Mouse (Mus musculus) embryonic facial prominence, embryonic 11.5 days (tissue): ENCODE data around the gene BC030870. TPM values are rescaled to one million over a fixed set of nuclear protein-coding genes. Genes with fewer than 3 reads are reported as not detected.

ENCODE experiments used
- ATAC-seq: fragments of 200-750 bp; cut with Nextera tagmentation; replicated peaks from 2 replicates; pipeline ENCODE4 v1.8.0; 2017; ENCODE audit warnings: low read depth; ENCODE audit not compliant: insufficient number of reproducible peaks, low FRiP score, low TSS enrichment
- DNase-seq: peaks from one replicate; pipeline ENCODE4 v3.0.0-alpha.2; 2015; ENCODE audit warnings: low spot score
- H3K27ac ChIP-seq: fragments of 300-500 bp; sonication (generic); replicated peaks from 2 replicates; pipeline ENCODE4 v1.5.1; 2014; ENCODE audit warnings: mild to moderate bottlenecking, low read depth, low read length, control low read depth
- H3K27me3 ChIP-seq: fragments of 300-500 bp; sonication (generic); 2 replicates; pipeline ENCODE4 v1.6.1; 2014; ENCODE audit warnings: mild to moderate bottlenecking, low read length, moderate library complexity, mixed read lengths; ENCODE audit not compliant: control insufficient read depth, insufficient read depth
- H3K36me3 ChIP-seq: fragments of 300-500 bp; sonication (generic); replicated peaks from 2 replicates; pipeline ENCODE4 v1.6.1; 2014; ENCODE audit warnings: low read depth, mild to moderate bottlenecking, low read length, moderate library complexity, mixed read lengths; ENCODE audit not compliant: control insufficient read depth, insufficient read depth
- H3K4me1 ChIP-seq: fragments of 300-500 bp; sonication (generic); 2 replicates; pipeline ENCODE4 v1.6.1; 2014; ENCODE audit warnings: low read length, mixed read lengths; ENCODE audit not compliant: control insufficient read depth, insufficient read depth
- H3K4me2 ChIP-seq: fragments of 300-500 bp; sonication (generic); 2 replicates; pipeline ENCODE4 v1.6.1; 2014; ENCODE audit warnings: low read depth, mild to moderate bottlenecking, control low read depth, low read length, moderate library complexity
- H3K4me3 ChIP-seq: fragments of 300-500 bp; sonication (generic); 2 replicates; pipeline ENCODE4 v1.5.1; 2014; ENCODE audit warnings: low read depth, low read length, control low read depth
- H3K9ac ChIP-seq: fragments of 300-500 bp; sonication (generic); replicated peaks from 2 replicates; pipeline ENCODE4 v1.6.1; 2014; ENCODE audit warnings: mild to moderate bottlenecking, control low read depth, low read length
- H3K9me3 ChIP-seq: fragments of 300-500 bp; sonication (generic); replicated peaks from 2 replicates; pipeline ENCODE4 v1.6.1; 2016; ENCODE audit warnings: mild to moderate bottlenecking, low read length, inconsistent platforms, mixed read lengths; ENCODE audit not compliant: control insufficient read depth
- WGBS: fragments of 180-500 bp; shearing (Covaris S2); extraction: QIAGEN DNeasy Blood & Tissue Kit; methylation state at CpG from one replicate; pipeline ENCODE4 v1.1.7; 2014; 5-methylcytosine and 5-hydroxymethylcytosine counted together
- microRNA-seq: library from miRNA; unstranded; fragments of <30 nt; microRNA quantifications from one replicate; pipeline ENCODE4, GENCODE M21; 2016; ENCODE audit warnings: borderline number of aligned reads
- polyA plus RNA-seq: library from polyadenylated mRNA; unstranded; fragments of >200 nt; fragmentation: Nextera tagmentation; extraction: Ambion mirVana; gene quantifications from 2 replicates; pipeline ENCODE4 v1.2.1, GENCODE M21; 2014

BC030870 gene
- polyA plus RNA-seq, 1 experiment from 2014 or later: not detected

DNA sequence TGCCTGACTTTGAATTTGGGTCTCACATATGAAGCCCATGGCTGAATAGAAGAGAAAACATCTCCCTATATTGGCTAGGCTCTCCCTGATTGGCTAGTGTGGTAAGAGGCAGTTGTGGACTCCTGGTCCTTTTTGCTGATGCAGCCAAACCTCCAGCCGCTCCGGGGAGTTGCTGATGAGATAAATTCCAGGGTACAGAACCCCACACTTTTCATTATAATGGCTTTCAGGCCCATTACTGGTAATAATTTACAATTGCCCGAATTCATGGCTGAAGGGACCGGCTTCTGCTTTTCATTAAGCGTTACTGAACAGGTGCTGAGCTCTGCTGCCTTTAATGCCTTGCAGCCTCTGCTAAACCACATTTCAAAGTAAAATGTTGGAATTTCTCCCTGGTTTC is 75.4 kb downstream of the BC030870 start:
- H3K9ac ChIP-seq: no peak overlapping the region
- no peak overlapping the region for H3K4me3 ChIP-seq
- H3K27ac ChIP-seq: no peak overlapping the region
- no peaks in the 10 kb centered on the region for H3K4me1 ChIP-seq
- ATAC-seq (peak; percentile 73; the same call in 1 of the 2 replicates), DNase-seq (peak; percentile 78)
- no peaks in the 10 kb centered on the region for H3K9me3 ChIP-seq
- H3K27me3 ChIP-seq: no peaks in the 10 kb centered on the region
- WGBS: 36% methylated on average over 5 of the region's 5 CpGs
- no peaks in the 10 kb centered on the region for H3K36me3 ChIP-seq
- no peak overlapping the region for H3K4me2 ChIP-seq

DNA sequence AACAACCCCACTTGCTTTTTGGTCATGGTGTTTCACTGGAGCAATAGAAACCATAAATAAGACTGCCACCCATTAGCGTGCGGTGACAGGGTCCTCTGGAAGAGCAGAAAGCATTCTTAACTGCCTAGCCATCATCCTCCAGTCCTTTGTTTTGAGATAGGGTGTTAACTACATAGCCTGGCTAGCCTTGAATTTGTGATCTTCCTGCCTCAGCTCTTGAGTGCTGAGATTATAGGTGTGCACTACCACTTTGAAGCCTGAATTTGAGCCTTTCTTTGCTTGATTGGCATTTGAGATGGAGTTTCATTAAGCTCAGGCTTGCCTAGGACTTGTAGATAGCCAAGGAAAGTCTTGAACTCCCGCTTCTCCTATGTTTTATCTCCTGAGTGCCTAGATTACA is 75.8 kb downstream of the BC030870 start:
- no peak overlapping the region for H3K4me2 ChIP-seq
- DNase-seq: no peak
- no peak overlapping the region for H3K27ac ChIP-seq
- no peaks in the 10 kb centered on the region for H3K9me3 ChIP-seq
- no peaks in the 10 kb centered on the region for H3K36me3 ChIP-seq
- no peak overlapping the region for H3K9ac ChIP-seq
- H3K27me3 ChIP-seq: no peaks in the 10 kb centered on the region
- no peaks in the 10 kb centered on the region for H3K4me1 ChIP-seq
- 97% methylated on average over 3 of the region's 3 CpGs for WGBS
- no peak for ATAC-seq
- H3K4me3 ChIP-seq: no peak overlapping the region

DNA sequence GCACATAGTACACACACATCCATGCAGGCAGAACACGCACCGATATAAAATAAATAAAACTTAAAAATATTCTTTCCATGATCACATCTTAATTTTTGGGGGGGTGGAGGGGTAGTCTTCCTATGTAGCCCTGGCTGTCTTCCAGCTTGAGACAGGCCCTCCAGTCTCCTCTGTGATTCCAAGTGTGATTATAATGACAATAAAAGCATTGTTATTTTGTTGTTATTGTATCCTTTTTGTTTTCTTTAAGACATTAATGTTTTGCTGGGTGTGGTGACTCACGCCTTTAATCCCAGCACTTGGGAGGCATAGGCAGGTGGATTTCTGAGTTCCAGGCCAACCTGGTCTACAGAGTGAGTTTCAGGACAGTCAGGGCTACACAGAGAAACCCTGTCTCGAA is 81.6 kb downstream of the BC030870 start:
- ATAC-seq (no peak), DNase-seq (no peak)
- WGBS: 89% methylated on average over 4 of the region's 4 CpGs
- H3K9ac ChIP-seq: no peak overlapping the region
- H3K27me3 ChIP-seq: no peaks in the 10 kb centered on the region
- no peaks in the 10 kb centered on the region for H3K36me3 ChIP-seq
- H3K4me1 ChIP-seq: no peaks in the 10 kb centered on the region
- H3K9me3 ChIP-seq: no peaks in the 10 kb centered on the region
- H3K27ac ChIP-seq: no peak overlapping the region
- no peak overlapping the region for H3K4me2 ChIP-seq
- H3K4me3 ChIP-seq: no peak overlapping the region

DNA sequence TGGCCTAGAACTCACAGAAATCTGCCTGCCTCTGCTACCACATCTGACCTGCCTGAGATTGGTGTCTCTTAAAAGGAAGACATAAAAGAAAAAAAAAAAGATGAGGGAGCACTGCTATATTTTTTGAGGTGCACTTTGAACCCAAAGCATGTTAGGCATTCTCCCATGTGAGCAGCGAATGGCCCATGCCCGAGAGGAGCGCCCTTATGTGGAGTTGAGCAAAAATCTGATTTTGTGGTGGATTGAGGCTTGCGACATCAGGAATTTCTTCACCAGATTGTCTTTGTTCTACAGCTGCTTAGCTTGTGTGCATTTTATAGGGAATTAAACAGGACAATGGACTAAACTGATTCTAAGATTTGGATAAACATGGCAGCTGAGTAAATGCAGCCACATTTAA is 82.2 kb downstream of the BC030870 start:
- H3K27ac ChIP-seq: no peak overlapping the region
- H3K4me2 ChIP-seq: no peak overlapping the region
- H3K27me3 ChIP-seq: no peaks in the 10 kb centered on the region
- no peaks in the 10 kb centered on the region for H3K9me3 ChIP-seq
- no peaks in the 10 kb centered on the region for H3K36me3 ChIP-seq
- H3K9ac ChIP-seq: no peak overlapping the region
- WGBS: 92% methylated on average over 4 of the region's 4 CpGs
- no peaks in the 10 kb centered on the region for H3K4me1 ChIP-seq
- H3K4me3 ChIP-seq: no peak overlapping the region
- ATAC-seq (no peak), DNase-seq (no peak)

DNA sequence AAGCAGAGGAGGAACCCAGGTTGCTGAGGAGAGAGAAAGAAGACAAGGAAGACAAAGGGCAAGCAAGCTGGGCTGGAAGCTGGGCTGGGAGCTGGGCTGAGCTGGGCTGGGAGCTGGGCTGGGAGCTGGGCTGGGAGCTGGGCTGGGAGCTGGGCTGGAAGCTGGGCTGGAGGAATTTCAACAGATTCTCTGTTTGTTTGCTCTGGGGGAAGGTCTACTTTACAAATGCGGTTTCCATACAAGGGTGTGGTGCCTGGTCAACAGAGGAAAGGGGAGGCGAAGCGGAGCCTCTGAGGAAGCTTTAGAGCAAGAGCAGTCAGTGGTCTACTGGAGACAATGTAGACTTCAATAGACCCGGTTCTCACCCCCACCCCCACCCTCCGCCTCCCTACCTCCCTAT is 82.8 kb downstream of the BC030870 start:
- no peak overlapping the region for H3K4me3 ChIP-seq

DNA sequence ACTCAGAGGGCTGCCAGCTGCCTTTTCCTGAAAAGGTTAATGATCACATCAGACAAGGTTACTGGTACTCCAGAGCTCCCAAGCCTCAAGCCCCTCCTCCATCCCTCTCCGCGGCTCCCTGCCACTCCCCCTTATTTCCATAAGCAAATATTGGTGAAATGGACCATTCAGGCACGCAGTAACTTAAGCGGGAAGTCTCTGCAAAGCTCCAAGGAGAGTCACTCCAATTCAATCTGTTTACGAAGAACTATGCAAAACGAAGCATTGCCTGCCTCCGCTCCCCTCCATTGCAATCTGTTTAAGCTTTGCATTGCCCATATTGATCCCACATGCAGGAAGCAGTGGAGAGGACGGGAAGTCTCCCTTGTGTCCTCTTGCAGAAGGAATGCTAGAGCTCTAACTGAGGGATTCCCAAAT is 92.2 kb downstream of the BC030870 start, which contains the start of gene Apela:
Apela (minus strand) TSS at position 220 of the 417 bp plus-strand sequence.
- Histone ChIP-seq H3K27ac (no peak within 1 kb of the TSS), H3K4me3 (0 out of 2 replicates have a peak within 1 kb of the TSS, but pooled peaks have one; percentile 14), H3K27me3 (no peaks in the 10 kb centered on the region), H3K4me2 (peak within 1 kb of the TSS; percentile 37), H3K4me1 (no peaks in the 10 kb centered on the region; the same call in 1 of the 2 replicates), H3K9ac (no peak within 1 kb of the TSS), H3K36me3 (no peaks in the 10 kb centered on the region), H3K9me3 (no peaks in the 10 kb centered on the region)
- WGBS: under 1% methylated on average over 8 of the region's 8 CpGs
- DNase-seq (peak; percentile 77), ATAC-seq (peak; percentile 74)

More for the DNA sequence above, 82.8 kb downstream of the BC030870 start:
- H3K27me3 ChIP-seq: no peaks in the 10 kb centered on the region
- no peak overlapping the region for H3K4me2 ChIP-seq
- H3K36me3 ChIP-seq: no peaks in the 10 kb centered on the region
- H3K27ac ChIP-seq: no peak overlapping the region
- ATAC-seq: no peak
- WGBS: 46% methylated on average over 5 of the region's 5 CpGs
- no peak overlapping the region for H3K9ac ChIP-seq
- no peaks in the 10 kb centered on the region for H3K9me3 ChIP-seq
- no peaks in the 10 kb centered on the region for H3K4me1 ChIP-seq
- no peak for DNase-seq

Small RNA genes within 50 kb of the gene (microRNA-seq; reads per million reads assigned to microRNA genes)
- not detected for gene Gm24333

Other genes starting within 250 kb of the BC030870 start
- 17.6 and 21.4 TPM in 2 replicates for gene Tmem192, start 182.4 kb downstream of the BC030870 start, polyA plus RNA-seq
- not detected in 2 replicates for gene Trim75, start 141.7 kb downstream of the BC030870 start, polyA plus RNA-seq
- not detected in 2 replicates for gene Trim61, start 111.0 kb downstream of the BC030870 start, polyA plus RNA-seq
- gene Trim60, start 111.0 kb downstream of the BC030870 start, polyA plus RNA-seq: not detected in 2 replicates
- gene Apela, start 92.2 kb downstream of the BC030870 start, polyA plus RNA-seq: 2.9 and 4.2 TPM in 2 replicates
- gene Gm10663, start 54.5 kb downstream of the BC030870 start, polyA plus RNA-seq: not detected in 2 replicates